Mouse (Mus musculus): ENCODE results near the gene Dpp6.

Dpp6 gene

GRCm38 (mm10) chr5:27200581-27201341 lies 383.8 kb downstream of the Dpp6 start:
- peak; percentile 7 for DNase-seq (ENCODE audit: low spot score)

DNA sequence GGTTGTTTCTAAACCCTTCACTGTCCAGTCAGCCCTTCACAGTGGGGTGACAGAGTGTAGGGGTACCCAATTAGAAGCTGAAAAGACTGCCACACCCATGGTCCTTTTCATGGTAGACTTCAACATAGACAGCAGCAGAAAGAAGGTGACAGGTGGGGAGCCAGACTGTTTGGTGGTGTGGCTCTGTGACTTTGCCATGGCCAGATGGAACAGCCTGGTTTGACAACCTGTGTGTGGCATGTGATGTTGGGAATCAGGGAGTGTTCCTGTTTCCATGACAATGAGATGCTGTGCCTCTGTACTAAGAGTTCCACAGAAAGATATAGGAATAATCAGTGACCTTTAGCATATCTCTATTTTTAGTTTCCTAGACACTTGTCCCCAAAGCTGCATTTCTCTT lies 386.1 kb downstream of the Dpp6 start:
- no peak for DNase-seq (ENCODE audit: low spot score)

- no peak for DNase-seq (ENCODE audit: low spot score)
These were observed 387.7 kb downstream of the Dpp6 start for GRCm38 (mm10) chr5:27204721-27205120.

- DNase-seq (ENCODE audit: low spot score) = no peak
These were observed 388.8 kb downstream of the Dpp6 start for GRCm38 (mm10) chr5:27205754-27206153.

- no peak for DNase-seq (ENCODE audit: low spot score)
These were observed 389.2 kb downstream of the Dpp6 start for GRCm38 (mm10) chr5:27206213-27206612.

DNA sequence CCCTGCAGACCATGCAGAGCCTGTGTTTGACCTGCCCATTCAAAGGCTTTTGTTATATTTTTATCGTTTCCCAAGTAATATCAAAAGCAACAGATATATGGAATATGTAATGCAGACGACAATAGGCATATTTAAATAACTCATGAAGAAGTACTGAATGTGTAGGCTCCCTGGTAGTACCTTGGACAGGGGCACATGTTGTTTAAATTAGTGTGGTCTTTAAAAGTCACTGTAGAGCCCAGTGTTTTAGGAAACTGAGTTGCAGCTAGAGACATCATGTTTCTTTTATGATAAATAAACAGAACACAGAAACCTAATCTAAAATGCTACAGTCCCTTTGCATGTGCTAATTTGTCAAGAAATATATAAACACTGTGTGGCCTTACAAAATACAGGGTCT lies 403.1 kb downstream of the Dpp6 start:
- DNase-seq (ENCODE audit: low spot score) = peak; percentile 22

GRCm38 (mm10) chr5:27242078-27242477 lies 425.1 kb downstream of the Dpp6 start:
- no peak for DNase-seq (ENCODE audit: low spot score)

- no peak for DNase-seq (ENCODE audit: low spot score)
These were observed 426.2 kb downstream of the Dpp6 start for GRCm38 (mm10) chr5:27243226-27243625.

DNA sequence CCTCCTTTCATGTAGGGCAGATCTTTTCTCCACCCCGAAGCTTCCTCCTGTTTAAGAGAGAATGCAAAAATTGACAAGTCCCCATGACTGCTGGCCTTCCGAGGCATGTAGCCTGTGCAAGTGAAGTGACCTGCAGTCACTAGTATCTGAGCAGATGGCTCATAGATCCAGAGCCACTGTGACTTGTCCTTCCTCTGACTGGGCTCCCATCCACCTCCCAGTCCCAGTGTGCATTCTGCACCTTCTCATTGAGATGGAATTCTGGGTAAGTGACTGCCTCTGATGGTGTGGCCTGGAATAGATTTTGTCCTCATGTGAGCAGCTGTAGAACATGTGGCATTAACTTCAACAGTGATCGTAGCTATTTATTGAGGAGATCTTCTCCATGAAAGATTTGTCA lies 430.8 kb downstream of the Dpp6 start:
- DNase-seq (ENCODE audit: low spot score) = no peak

GRCm38 (mm10) chr5:27248685-27249084 lies 431.7 kb downstream of the Dpp6 start:
- DNase-seq (ENCODE audit: low spot score) = no peak

DNA sequence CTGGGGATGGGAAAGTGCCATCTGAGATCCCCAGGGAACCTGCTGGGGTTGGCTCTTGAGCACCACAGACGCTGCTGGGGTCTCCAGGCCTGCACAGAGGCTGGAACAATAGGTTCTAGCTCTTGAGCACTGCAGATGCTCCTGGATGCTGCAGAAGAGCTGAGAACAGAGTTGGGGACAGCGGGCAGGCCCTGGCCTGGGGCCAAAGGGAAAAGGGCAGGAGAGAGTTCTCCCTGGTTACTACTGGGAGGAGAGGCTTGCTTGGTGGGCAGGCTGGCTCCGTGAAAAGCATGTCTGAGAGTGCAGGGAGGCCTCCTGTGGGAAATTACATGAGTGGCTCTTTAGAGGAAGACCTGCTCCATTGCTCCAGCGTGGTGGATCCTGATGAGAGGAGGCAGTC lies 432.9 kb downstream of the Dpp6 start:
- DNase-seq (ENCODE audit: low spot score) = no peak

GRCm38 (mm10) chr5:27250906-27251305 lies 433.9 kb downstream of the Dpp6 start:
- DNase-seq (ENCODE audit: low spot score) = no peak

- no peak for DNase-seq (ENCODE audit: low spot score)
These were observed 434.4 kb downstream of the Dpp6 start for GRCm38 (mm10) chr5:27251361-27251760.

- no peak for DNase-seq (ENCODE audit: low spot score)
These were observed 438.2 kb downstream of the Dpp6 start for GRCm38 (mm10) chr5:27255247-27255646.

DNA sequence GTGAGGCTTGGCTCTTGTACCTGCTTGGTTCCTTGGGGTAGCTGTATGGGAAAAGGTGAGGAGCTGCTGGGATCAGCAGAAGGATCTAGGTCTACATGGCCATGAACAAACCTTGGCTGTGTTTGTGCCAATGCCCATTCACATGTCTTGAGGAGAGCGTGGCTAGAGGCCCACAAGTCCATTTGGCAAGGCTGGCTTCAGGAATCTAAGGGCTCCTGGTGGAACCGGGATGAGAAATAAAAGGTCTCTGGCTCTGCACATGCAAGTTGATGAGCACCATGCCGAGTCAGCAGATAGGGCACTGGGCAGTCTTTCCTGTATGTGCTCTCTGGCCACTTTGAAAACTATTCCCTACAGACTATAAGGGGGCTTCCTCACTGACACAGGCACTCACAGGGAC lies 441.6 kb downstream of the Dpp6 start:
- no peak for DNase-seq (ENCODE audit: low spot score)

GRCm38 (mm10) chr5:27261746-27262727 lies 445.0 kb downstream of the Dpp6 start:
- DNase-seq (ENCODE audit: low spot score) = peak; percentile 75

DNA sequence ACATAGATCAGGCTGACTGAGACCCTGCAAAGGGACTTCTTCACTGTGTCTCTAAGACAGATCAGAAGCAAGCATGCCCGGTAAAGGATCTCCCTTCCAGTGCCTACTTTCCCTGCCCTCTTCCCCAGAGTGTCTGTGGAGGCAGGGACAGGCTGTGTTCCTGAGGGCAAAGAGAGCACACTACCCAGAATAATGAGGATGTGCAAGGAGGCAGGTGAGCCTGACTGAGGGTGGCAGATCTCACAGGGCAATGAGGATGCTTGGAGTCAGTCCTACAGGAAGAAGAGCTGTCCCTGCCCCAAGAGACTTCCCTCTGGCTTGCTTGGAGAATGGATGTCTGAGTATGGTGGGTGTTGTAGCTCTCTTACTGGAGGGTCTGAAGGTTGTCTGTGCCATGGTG lies 445.7 kb downstream of the Dpp6 start:
- DNase-seq (ENCODE audit: low spot score) = no peak

GRCm38 (mm10) chr5:27265281-27265680 lies 448.3 kb downstream of the Dpp6 start:
- DNase-seq (ENCODE audit: low spot score) = no peak

GRCm38 (mm10) chr5:27271336-27271735 lies 454.3 kb downstream of the Dpp6 start:
- DNase-seq (ENCODE audit: low spot score) = no peak

GRCm38 (mm10) chr5:27274781-27275395 lies 457.9 kb downstream of the Dpp6 start:
- no peak for DNase-seq (ENCODE audit: low spot score)

DNA sequence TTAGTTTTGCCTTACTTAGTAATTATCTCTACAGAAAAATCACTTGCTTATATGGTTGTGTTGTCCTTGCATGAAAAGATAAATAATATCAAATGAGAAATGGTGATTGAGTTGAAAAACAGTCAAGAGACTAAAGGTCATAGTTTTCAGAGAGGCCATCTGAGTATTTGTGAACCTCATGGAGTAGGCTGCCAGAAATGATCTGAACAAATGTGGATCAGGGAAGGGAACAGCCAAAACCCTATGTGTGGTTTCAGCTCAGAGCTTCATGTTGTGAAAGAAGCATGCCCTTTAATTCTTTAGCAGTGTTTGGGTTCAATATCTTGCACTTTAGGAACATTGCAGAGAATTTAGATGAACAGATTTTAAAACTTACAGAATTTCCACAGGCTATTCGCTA lies 458.9 kb downstream of the Dpp6 start:
- DNase-seq (ENCODE audit: low spot score) = no peak

DNA sequence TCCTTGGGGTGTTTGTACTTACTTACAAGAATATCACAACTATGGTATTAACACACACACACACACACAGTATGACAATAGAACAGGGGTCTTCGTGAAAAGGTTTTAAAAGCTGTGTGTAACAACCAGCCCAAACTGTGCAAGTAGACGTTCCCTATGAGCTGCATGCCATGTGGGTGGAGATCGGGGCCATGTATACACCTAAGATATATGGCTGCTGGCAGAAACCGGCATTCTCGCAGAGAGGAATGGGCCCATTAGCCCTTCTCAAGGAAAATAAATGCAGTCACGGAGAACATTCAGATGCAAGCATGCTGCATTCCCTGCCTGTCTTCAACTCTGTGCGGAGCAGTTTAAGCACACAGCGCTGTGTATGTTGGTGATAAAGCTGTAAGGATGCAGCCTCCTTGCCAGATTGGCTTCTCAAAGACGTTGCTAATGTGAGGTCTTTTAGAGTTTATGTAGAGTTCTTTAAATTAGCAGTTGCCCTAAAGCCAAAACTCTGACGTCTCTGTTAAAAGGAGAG lies 461.2 kb downstream of the Dpp6 start:
- DNase-seq (ENCODE audit: low spot score) = no peak
